In genomic region chr14:28089636-28090443, GRCm38 (mm10) we compare ENCODE assay signal across 8 mouse cellular contexts.
DNase-seq lines count a peak whose midpoint lies in the region; ATAC-seq and TF ChIP-seq lines count a peak whose summit lies in the region.

No protein-coding gene starts in this region.

- DNase-seq in gastrocnemius, adult 2 months: peak; percentile 19
- no peak for DNase-seq in gastrocnemius, postnatal 36 days
- peak; percentile 7 for DNase-seq in right cerebral cortex, postnatal 4 days
- no peak for DNase-seq in right cerebral cortex, adult 18-20 months
- peak; percentile 75 for DNase-seq in embryonic facial prominence, embryonic 11.5 days (ENCODE audit: low spot score)
- peak; percentile 57 for DNase-seq in midbrain, postnatal 0 days (ENCODE audit: low spot score)
- DNase-seq in thymus, postnatal 4 days: no peak
- no peak for DNase-seq in natural killer cell, adult 2 months (ENCODE audit: low spot score in 2 of 2)

- H3K4me2 ChIP-seq in embryonic facial prominence, embryonic 11.5 days (ENCODE audit: low read depth, low read length): no peak overlapping the region
- no peak overlapping the region for H3K4me2 ChIP-seq in midbrain, postnatal 0 days (ENCODE audit: low read depth, low read length, poor library complexity, severe bottlenecking)

- no peaks in the 10 kb centered on the region for H3K27me3 ChIP-seq in embryonic facial prominence, embryonic 11.5 days (ENCODE audit: control insufficient read depth, insufficient read depth, low read length)
- H3K27me3 ChIP-seq in midbrain, postnatal 0 days (ENCODE audit: insufficient read depth, low read length): no peaks in the 10 kb centered on the region

- 57% methylated on average over 8 of the region's 8 CpGs for WGBS in embryonic facial prominence, embryonic 11.5 days
- WGBS in midbrain, postnatal 0 days: 63% methylated on average over 8 of the region's 8 CpGs

- no peaks in the 10 kb centered on the region for H3K4me1 ChIP-seq in embryonic facial prominence, embryonic 11.5 days (ENCODE audit: control insufficient read depth, insufficient read depth, low read length)
- no peaks in the 10 kb centered on the region for H3K4me1 ChIP-seq in midbrain, postnatal 0 days (ENCODE audit: insufficient read depth, low read length)

- TF ChIP-seq CTCF in gastrocnemius, adult 2 months (IDR thresholded peaks at IDR 0.05): peak; percentile 61
- peak; percentile 70 for TF ChIP-seq CTCF in midbrain, postnatal 0 days (IDR thresholded peaks at IDR 0.05)

- no peaks in the 10 kb centered on the region for H3K9me3 ChIP-seq in embryonic facial prominence, embryonic 11.5 days (replicated peaks; ENCODE audit: control insufficient read depth, low read length)
- H3K9me3 ChIP-seq in midbrain, postnatal 0 days (ENCODE audit: low read length): no peaks in the 10 kb centered on the region

- ATAC-seq in embryonic facial prominence, embryonic 11.5 days (replicated peaks; ENCODE audit: insufficient number of reproducible peaks, low FRiP score, low TSS enrichment, low read depth): no peak
- ATAC-seq in midbrain, postnatal 0 days (ENCODE audit: low FRiP score): no peak

- H3K36me3 ChIP-seq in embryonic facial prominence, embryonic 11.5 days (replicated peaks; ENCODE audit: control insufficient read depth, insufficient read depth, low read depth, low read length): no peaks in the 10 kb centered on the region
- H3K36me3 ChIP-seq in midbrain, postnatal 0 days (ENCODE audit: insufficient read depth, low read length): no peaks in the 10 kb centered on the region

- no peak overlapping the region for H3K9ac ChIP-seq in embryonic facial prominence, embryonic 11.5 days (replicated peaks; ENCODE audit: low read length)
- no peak overlapping the region for H3K9ac ChIP-seq in midbrain, postnatal 0 days (replicated peaks; ENCODE audit: low read length, poor library complexity, severe bottlenecking)

- intact Hi-C loops in gastrocnemius, adult 2 months (cut with DNase I): loop anchor here (2.0 kb wide), 1 partner anchor 417 kb away; no protein-coding TSS in a partner anchor
- intact Hi-C loops in gastrocnemius, postnatal 36 days (cut with DNase I): loop anchor here (5.0 kb wide), 2 partner anchors 417 to 997 kb away; no protein-coding TSS in a partner anchor

- H3K4me3 ChIP-seq in gastrocnemius, adult 2 months: no peak overlapping the region
- H3K4me3 ChIP-seq in embryonic facial prominence, embryonic 11.5 days (ENCODE audit: low read depth, low read length): no peak overlapping the region
- H3K4me3 ChIP-seq in midbrain, postnatal 0 days (ENCODE audit: low read depth, low read length): no peak overlapping the region

- H3K27ac ChIP-seq in gastrocnemius, adult 2 months: no peak overlapping the region
- no peak overlapping the region for H3K27ac ChIP-seq in embryonic facial prominence, embryonic 11.5 days (replicated peaks; ENCODE audit: low read depth, low read length)
- H3K27ac ChIP-seq in midbrain, postnatal 0 days (ENCODE audit: low read depth, low read length): no peak overlapping the region

Comparison
In these comparisons a context has a peak if more than half of its experiments do, and no peak if none do; other contexts are left out.
1. DNase-seq: peak in gastrocnemius, adult 2 months (single experiment), right cerebral cortex, postnatal 4 days (single experiment), embryonic facial prominence, embryonic 11.5 days (single experiment) and midbrain, postnatal 0 days (single experiment); none in gastrocnemius, postnatal 36 days (0 of 2), right cerebral cortex, adult 18-20 months (single experiment), thymus, postnatal 4 days (single experiment) and natural killer cell, adult 2 months (0 of 2).